Mouse (Mus musculus): Measurements from ENCODE around the gene Wdr93. TPM values are rescaled to one million over a fixed set of nuclear protein-coding genes. Genes with fewer than 3 reads are reported as not detected.
A peak's percentile ranks its signal among the peaks of the same experiment; 100 is the strongest.
"Not testable (repeated sequence)": the region's sequence is repeated elsewhere in the genome, so short reads cannot be mapped to it uniquely, and the experiment has no call there.

Wdr93 gene
- polyA plus RNA-seq, 1 experiment from 2014 or later = 0.19 TPM

GRCm38 (mm10) chr7:79786295-79786694 lies 43.3 kb downstream of the Wdr93 start:
- no peaks in the 10 kb centered on the region for H3K9me3 ChIP-seq (ENCODE audit: control insufficient read depth, low read length)
- no peak overlapping the region for H3K4me2 ChIP-seq (replicated peaks; ENCODE audit: low read depth, low read length)
- no peak overlapping the region for H3K27ac ChIP-seq (ENCODE audit: low read depth, low read length)
- no peaks in the 10 kb centered on the region for H3K36me3 ChIP-seq (ENCODE audit: control insufficient read depth, insufficient read depth, low read length)
- H3K4me3 ChIP-seq (ENCODE audit: low read depth, low read length) = no peak overlapping the region
- ATAC-seq (ENCODE audit: low FRiP score) (0 out of 2 replicates have a peak, but pooled peaks have one; percentile 17), DNase-seq (ENCODE audit: low spot score) (peak; percentile 85)
- peaks cover 2% of the 10 kb centered on the region for H3K27me3 ChIP-seq (ENCODE audit: control insufficient read depth, insufficient read depth, low read length)
- no peaks in the 10 kb centered on the region for H3K4me1 ChIP-seq (replicated peaks; ENCODE audit: control insufficient read depth, insufficient read depth, low read length)
- no peak overlapping the region for H3K9ac ChIP-seq (ENCODE audit: low read depth, low read length)
- WGBS = 24% methylated on average over 6 of the region's 6 CpGs

- H3K4me1 ChIP-seq (replicated peaks; ENCODE audit: control insufficient read depth, insufficient read depth, low read length); DNase-seq (ENCODE audit: low spot score); H3K36me3 ChIP-seq (ENCODE audit: control insufficient read depth, insufficient read depth, low read length); H3K9ac ChIP-seq (ENCODE audit: low read depth, low read length); H3K4me3 ChIP-seq (ENCODE audit: low read depth, low read length); H3K27ac ChIP-seq (ENCODE audit: low read depth, low read length); ATAC-seq (ENCODE audit: low FRiP score); H3K4me2 ChIP-seq (replicated peaks; ENCODE audit: low read depth, low read length); H3K9me3 ChIP-seq (ENCODE audit: control insufficient read depth, low read length): not testable (repeated sequence)
- peaks cover 31% of the 10 kb centered on the region for H3K27me3 ChIP-seq (ENCODE audit: control insufficient read depth, insufficient read depth, low read length)
- WGBS = 12% methylated on average over 2 of the region's 2 CpGs
These were observed 46.8 kb downstream of the Wdr93 start for GRCm38 (mm10) chr7:79789812-79790211.

GRCm38 (mm10) chr7:79792635-79793421 lies 49.9 kb downstream of the Wdr93 start:
- peaks cover 4% of the 10 kb centered on the region for H3K4me1 ChIP-seq (replicated peaks; ENCODE audit: control insufficient read depth, insufficient read depth, low read length)
- H3K9ac ChIP-seq (ENCODE audit: low read depth, low read length) = peak overlapping the region; percentile 23; the same call in 1 of the 2 replicates
- 2% methylated on average over 80 of the region's 80 CpGs for WGBS
- ATAC-seq (ENCODE audit: low FRiP score) = peak; percentile 43; the same call in 1 of the 2 replicates
- no peaks in the 10 kb centered on the region for H3K36me3 ChIP-seq (ENCODE audit: control insufficient read depth, insufficient read depth, low read length)
- no peak overlapping the region for H3K27ac ChIP-seq (ENCODE audit: low read depth, low read length)
- H3K4me3 ChIP-seq (ENCODE audit: low read depth, low read length) = peak overlapping the region; percentile 39
- peak; percentile 71 for DNase-seq (ENCODE audit: low spot score)
- H3K27me3 ChIP-seq (ENCODE audit: control insufficient read depth, insufficient read depth, low read length) = peaks cover 33% of the 10 kb centered on the region
- peak overlapping the region; percentile 73 for H3K4me2 ChIP-seq (replicated peaks; ENCODE audit: low read depth, low read length)
- H3K9me3 ChIP-seq (ENCODE audit: control insufficient read depth, low read length) = no peaks in the 10 kb centered on the region

- H3K4me2 ChIP-seq (replicated peaks; ENCODE audit: low read depth, low read length) = peak within 1 kb of the TSS; percentile 73
- H3K36me3 ChIP-seq (ENCODE audit: control insufficient read depth, insufficient read depth, low read length) = no peaks in the 10 kb centered on the region
- 76% methylated on average over 6 of the region's 6 CpGs for WGBS
- ATAC-seq (ENCODE audit: low FRiP score) = no peak
- H3K9ac ChIP-seq (ENCODE audit: low read depth, low read length) = peak within 1 kb of the TSS; percentile 23; the same call in 1 of the 2 replicates
- H3K9me3 ChIP-seq (ENCODE audit: control insufficient read depth, low read length) = no peaks in the 10 kb centered on the region
- DNase-seq (ENCODE audit: low spot score) = no peak
- peaks cover 4% of the 10 kb centered on the region for H3K4me1 ChIP-seq (replicated peaks; ENCODE audit: control insufficient read depth, insufficient read depth, low read length)
- peaks cover 33% of the 10 kb centered on the region for H3K27me3 ChIP-seq (ENCODE audit: control insufficient read depth, insufficient read depth, low read length)
- H3K4me3 ChIP-seq (ENCODE audit: low read depth, low read length) = peak within 1 kb of the TSS; percentile 39
- no peak within 1 kb of the TSS for H3K27ac ChIP-seq (ENCODE audit: low read depth, low read length)
These were observed 50.7 kb downstream of the Wdr93 start, which contains the start of gene Mesp1 for GRCm38 (mm10) chr7:79793688-79794087. Mesp1 (minus strand) TSS chr7:79793788.

- WGBS = 38% methylated on average over 5 of the region's 5 CpGs
- no peak overlapping the region for H3K9ac ChIP-seq (ENCODE audit: low read depth, low read length)
- ATAC-seq (ENCODE audit: low FRiP score) (no peak), DNase-seq (ENCODE audit: low spot score) (no peak)
- H3K9me3 ChIP-seq (ENCODE audit: control insufficient read depth, low read length) = no peaks in the 10 kb centered on the region
- H3K27ac ChIP-seq (ENCODE audit: low read depth, low read length) = no peak overlapping the region
- H3K27me3 ChIP-seq (ENCODE audit: control insufficient read depth, insufficient read depth, low read length) = peaks cover 8% of the 10 kb centered on the region
- no peaks in the 10 kb centered on the region for H3K36me3 ChIP-seq (ENCODE audit: control insufficient read depth, insufficient read depth, low read length)
- no peak overlapping the region for H3K4me3 ChIP-seq (ENCODE audit: low read depth, low read length)
- no peaks in the 10 kb centered on the region for H3K4me1 ChIP-seq (replicated peaks; ENCODE audit: control insufficient read depth, insufficient read depth, low read length)
- no peak overlapping the region for H3K4me2 ChIP-seq (replicated peaks; ENCODE audit: low read depth, low read length)
These were observed 55.6 kb downstream of the Wdr93 start for GRCm38 (mm10) chr7:79798606-79799005.

- no peak for ATAC-seq (ENCODE audit: low FRiP score)
These were observed 56.1 kb downstream of the Wdr93 start for GRCm38 (mm10) chr7:79799048-79799447.

GRCm38 (mm10) chr7:79799506-79799905 lies 56.5 kb downstream of the Wdr93 start:
- no peaks in the 10 kb centered on the region for H3K4me1 ChIP-seq (replicated peaks; ENCODE audit: control insufficient read depth, insufficient read depth, low read length)
- no peak for ATAC-seq (ENCODE audit: low FRiP score)
- H3K9ac ChIP-seq (ENCODE audit: low read depth, low read length) = no peak overlapping the region
- no peak overlapping the region for H3K27ac ChIP-seq (ENCODE audit: low read depth, low read length)
- H3K9me3 ChIP-seq (ENCODE audit: control insufficient read depth, low read length) = no peaks in the 10 kb centered on the region
- WGBS = 75% methylated on average over 6 of the region's 6 CpGs
- no peak overlapping the region for H3K4me3 ChIP-seq (ENCODE audit: low read depth, low read length)
- H3K27me3 ChIP-seq (ENCODE audit: control insufficient read depth, insufficient read depth, low read length) = peaks cover 2% of the 10 kb centered on the region; the same call in 1 of the 2 replicates
- H3K4me2 ChIP-seq (replicated peaks; ENCODE audit: low read depth, low read length) = no peak overlapping the region
- no peak for DNase-seq (ENCODE audit: low spot score)
- H3K36me3 ChIP-seq (ENCODE audit: control insufficient read depth, insufficient read depth, low read length) = no peaks in the 10 kb centered on the region

More at GRCm38 (mm10) chr7:79799048-79799447, 56.1 kb downstream of the Wdr93 start:
- Histone ChIP-seq H3K4me3 (ENCODE audit: low read depth, low read length) (no peak overlapping the region), H3K36me3 (ENCODE audit: control insufficient read depth, insufficient read depth, low read length) (no peaks in the 10 kb centered on the region), H3K9ac (ENCODE audit: low read depth, low read length) (no peak overlapping the region), H3K27ac (ENCODE audit: low read depth, low read length) (no peak overlapping the region), H3K9me3 (ENCODE audit: control insufficient read depth, low read length) (no peaks in the 10 kb centered on the region), H3K4me2 (replicated peaks; ENCODE audit: low read depth, low read length) (no peak overlapping the region), H3K27me3 (ENCODE audit: control insufficient read depth, insufficient read depth, low read length) (peaks cover 3% of the 10 kb centered on the region; the same call in 1 of the 2 replicates), H3K4me1 (replicated peaks; ENCODE audit: control insufficient read depth, insufficient read depth, low read length) (no peaks in the 10 kb centered on the region)
- WGBS = 7% methylated on average over 8 of the region's 8 CpGs
- DNase-seq (ENCODE audit: low spot score) = peak; percentile 89

- Histone ChIP-seq H3K4me2 (replicated peaks; ENCODE audit: low read depth, low read length) (no peak overlapping the region), H3K27me3 (ENCODE audit: control insufficient read depth, insufficient read depth, low read length) (peaks cover 2% of the 10 kb centered on the region; the same call in 1 of the 2 replicates), H3K9me3 (ENCODE audit: control insufficient read depth, low read length) (no peaks in the 10 kb centered on the region), H3K36me3 (ENCODE audit: control insufficient read depth, insufficient read depth, low read length) (no peaks in the 10 kb centered on the region), H3K27ac (ENCODE audit: low read depth, low read length) (no peak overlapping the region), H3K9ac (ENCODE audit: low read depth, low read length) (no peak overlapping the region), H3K4me1 (replicated peaks; ENCODE audit: control insufficient read depth, insufficient read depth, low read length) (no peaks in the 10 kb centered on the region), H3K4me3 (ENCODE audit: low read depth, low read length) (no peak overlapping the region)
- no peak for DNase-seq (ENCODE audit: low spot score)
- WGBS = 80% methylated on average over 4 of the region's 4 CpGs
- ATAC-seq (ENCODE audit: low FRiP score) = no peak
These were observed 57.4 kb downstream of the Wdr93 start for GRCm38 (mm10) chr7:79800336-79800735.

- H3K9ac ChIP-seq (ENCODE audit: low read depth, low read length) = no peak overlapping the region
- no peaks in the 10 kb centered on the region for H3K36me3 ChIP-seq (ENCODE audit: control insufficient read depth, insufficient read depth, low read length)
- DNase-seq (ENCODE audit: low spot score) (no peak), ATAC-seq (ENCODE audit: low FRiP score) (no peak)
- no peak overlapping the region for H3K4me2 ChIP-seq (replicated peaks; ENCODE audit: low read depth, low read length)
- H3K27me3 ChIP-seq (ENCODE audit: control insufficient read depth, insufficient read depth, low read length) = no peaks in the 10 kb centered on the region
- H3K4me1 ChIP-seq (replicated peaks; ENCODE audit: control insufficient read depth, insufficient read depth, low read length) = no peaks in the 10 kb centered on the region
- no peak overlapping the region for H3K4me3 ChIP-seq (ENCODE audit: low read depth, low read length)
- 73% methylated on average over 11 of the region's 11 CpGs for WGBS
- no peaks in the 10 kb centered on the region for H3K9me3 ChIP-seq (ENCODE audit: control insufficient read depth, low read length)
- no peak overlapping the region for H3K27ac ChIP-seq (ENCODE audit: low read depth, low read length)
These were observed 58.4 kb downstream of the Wdr93 start for GRCm38 (mm10) chr7:79801391-79801790.
